Mouse (Mus musculus): ENCODE measurements around the gene Obp2b. TPM values are rescaled to one million over a fixed set of nuclear protein-coding genes. Genes with fewer than 3 reads are reported as not detected.

Gene Obp2b
- total RNA-seq, 2 experiments from 2014 or later: not detected

DNA sequence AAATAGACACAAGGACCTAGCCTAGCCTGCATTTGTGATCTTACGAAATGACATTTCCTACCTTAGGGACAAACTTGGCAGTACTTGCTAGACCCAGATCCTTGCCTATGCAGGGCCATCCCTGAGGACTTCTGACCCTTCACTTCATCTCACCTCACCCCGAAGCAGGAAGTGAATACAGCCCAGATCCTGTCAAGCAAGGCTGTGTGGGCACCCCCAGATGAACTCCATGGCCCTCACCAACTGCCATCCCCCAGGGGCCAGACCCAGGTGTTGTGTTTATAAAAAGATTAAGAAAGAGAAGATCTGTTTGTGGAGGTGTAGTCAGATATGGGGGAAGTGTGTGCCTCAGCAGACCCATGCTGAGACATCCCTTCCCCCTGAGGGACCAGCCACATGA is 37.8 kb downstream of the Obp2b start:
- intact Hi-C loops (cut with DNase I): no loop called here
- DNase-seq (ENCODE audit: low spot score): no peak

- intact Hi-C loops (cut with DNase I): no loop called here
- DNase-seq (ENCODE audit: low spot score): no peak
Measured at GRCm38 (mm10) chr2:25775991-25776390, 39.2 kb downstream of the Obp2b start.

DNA sequence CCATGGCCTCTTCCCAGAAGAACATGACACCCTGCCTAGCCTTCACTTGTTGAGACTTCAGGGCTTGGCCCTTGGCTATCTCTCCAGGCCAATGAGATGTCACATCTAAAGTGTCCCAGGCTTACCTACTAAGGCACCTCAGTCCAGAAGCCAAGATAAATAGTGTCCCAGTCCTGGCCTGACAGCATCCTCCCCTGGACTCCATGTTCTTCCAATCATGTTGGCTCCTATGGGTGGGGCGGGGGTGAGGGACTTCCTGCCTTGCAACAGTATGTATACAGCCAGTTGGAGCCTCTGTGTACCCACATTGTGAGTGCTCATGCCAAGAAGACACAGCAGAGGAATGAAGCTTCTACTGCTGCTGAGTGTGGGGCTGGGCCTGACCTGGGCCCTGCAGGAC is 39.9 kb downstream of the Obp2b start, which contains the start of gene Lcn11:
TSS of gene Lcn11 (plus strand) at position 301 of the 400 bp plus-strand sequence.
- no peak for DNase-seq (ENCODE audit: low spot score)

DNA sequence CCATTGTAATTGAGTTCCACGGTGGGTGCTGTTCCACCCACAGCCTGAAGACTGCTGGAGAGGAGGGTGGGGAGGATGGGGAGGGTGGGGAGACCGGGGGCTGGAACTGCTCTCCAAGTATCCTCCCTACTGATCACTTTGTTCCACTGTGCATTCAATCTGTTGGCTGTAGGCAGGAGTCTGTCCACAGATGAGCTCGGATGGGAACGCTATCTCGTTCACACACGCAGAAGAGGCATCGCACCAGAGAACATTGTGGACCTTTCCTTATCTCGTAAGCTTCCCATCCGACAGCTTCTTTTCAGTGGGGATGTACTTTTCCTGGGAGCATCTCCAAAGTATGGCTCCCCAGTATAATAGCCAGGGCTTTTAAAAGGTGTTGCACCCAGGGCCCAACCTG is 42.3 kb downstream of the Obp2b start:
- DNase-seq (ENCODE audit: low spot score): no peak
- intact Hi-C loops (cut with DNase I): no loop called here

More for the DNA sequence above, 39.9 kb downstream of the Obp2b start, which contains the start of gene Lcn11:
- intact Hi-C loops (cut with DNase I): no loop called here

- intact Hi-C loops (cut with DNase I): no loop called here
Measured at GRCm38 (mm10) chr2:25780921-25781320, 44.1 kb downstream of the Obp2b start.

DNA sequence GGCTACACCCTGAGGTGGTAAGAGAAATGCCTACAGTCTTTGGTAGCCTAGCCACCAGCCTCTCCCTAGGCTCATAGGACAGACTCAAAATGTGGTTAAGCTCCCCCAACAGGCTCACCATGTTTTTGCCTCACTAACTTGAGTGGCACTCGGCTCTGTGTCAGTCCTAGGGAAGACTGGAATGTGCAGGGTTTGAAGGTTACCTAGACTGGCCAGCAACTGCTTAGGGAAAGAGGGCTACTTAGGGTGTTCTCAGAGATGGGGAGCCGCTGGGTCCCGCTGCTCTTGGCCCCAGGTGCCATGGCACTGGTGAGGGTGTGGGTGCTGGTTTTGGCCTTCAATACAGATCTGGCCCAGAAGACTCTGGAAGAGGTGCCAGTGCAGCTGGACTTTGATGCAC is 45.1 kb downstream of the Obp2b start, which contains the start of gene Gm13539:
TSS of gene Gm13539 (plus strand) at position 301 of the 400 bp plus-strand sequence.
- intact Hi-C loops (cut with DNase I): no loop called here
- DNase-seq (ENCODE audit: low spot score): no peak

More at GRCm38 (mm10) chr2:25780921-25781320, 44.1 kb downstream of the Obp2b start:
- DNase-seq (ENCODE audit: low spot score): no peak

GRCm38 (mm10) chr2:25785573-25786322 is 48.9 kb downstream of the Obp2b start:
- intact Hi-C loops (cut with DNase I): no loop called here
- DNase-seq (ENCODE audit: low spot score): no peak

DNA sequence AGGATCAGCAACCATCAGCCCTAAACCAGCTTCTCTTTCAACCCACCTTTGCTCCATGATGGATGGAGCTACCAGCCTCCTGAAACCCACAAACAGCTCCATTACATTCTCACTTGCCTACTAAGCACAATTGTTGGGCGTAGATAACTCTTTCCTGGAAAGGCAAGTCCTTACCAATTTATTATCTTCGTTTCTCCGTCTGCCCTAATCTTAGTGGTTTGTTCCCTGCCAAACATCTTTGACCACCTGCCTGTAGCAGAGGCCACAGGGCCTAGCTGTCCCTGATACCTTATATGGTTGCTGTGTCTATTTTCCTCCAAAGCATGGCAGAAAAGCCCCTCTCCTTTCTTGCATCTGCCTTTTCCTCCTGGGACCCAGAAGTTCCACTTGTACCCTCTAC is 52.3 kb downstream of the Obp2b start:
- DNase-seq (ENCODE audit: low spot score): no peak

More for the DNA sequence above, 52.3 kb downstream of the Obp2b start:
- intact Hi-C loops (cut with DNase I): no loop called here

Other genes with a start within 250 kb of the Obp2b start
- gene Lcn12, start 243.1 kb upstream of the Obp2b start, total RNA-seq (2021): not detected
- gene Fbxw5, start 236.3 kb upstream of the Obp2b start, total RNA-seq (2021): 10 to 100 TPM; 85.7 to 91.2 TPM
- gene C8g, start 235.3 kb upstream of the Obp2b start, total RNA-seq (2021): under 1 TPM; 0.73 to 0.75 TPM
- gene Traf2, start 190.1 kb upstream of the Obp2b start, total RNA-seq (2021): 10 to 100 TPM; 15.4 to 17.3 TPM
- gene Edf1, start 179.2 kb upstream of the Obp2b start, total RNA-seq (2021): 100 to 1,000 TPM; 209 to 218 TPM
- 1 to 10 TPM; 1.3 to 3.2 TPM for gene Mamdc4, start 162.2 kb upstream of the Obp2b start, total RNA-seq (2021)
- gene Phpt1, start 161.8 kb upstream of the Obp2b start, total RNA-seq (2021): 10 to 100 TPM; 63.0 to 70.0 TPM
- under 1 TPM; 0.08 to 0.10 TPM for gene Ajm1, start 155.3 kb upstream of the Obp2b start, total RNA-seq (2021)
- gene Rabl6, start 128.5 kb upstream of the Obp2b start, total RNA-seq (2021): 10 to 100 TPM; 61.8 to 66.1 TPM
- not detected for gene Ccdc183, start 119.3 kb upstream of the Obp2b start, total RNA-seq (2021)
- gene Tmem141, start 115.0 kb upstream of the Obp2b start, total RNA-seq (2021): 10 to 100 TPM; 27.9 to 31.6 TPM
- 1 to 10 TPM; 4.8 to 5.8 TPM for gene Fcna, start 109.0 kb upstream of the Obp2b start, total RNA-seq (2021)
- under 1 TPM; 0.73 to 0.99 TPM for gene Lcn8, start 83.9 kb upstream of the Obp2b start, total RNA-seq (2021)
- gene Lcn5, start 79.1 kb upstream of the Obp2b start, total RNA-seq (2021): not detected
- gene Lcn6, start 60.2 kb upstream of the Obp2b start, total RNA-seq (2021): not detected
- not detected for gene Lcn10, start 54.3 kb upstream of the Obp2b start, total RNA-seq (2021)
- not detected for gene Obp2a, start 37.0 kb upstream of the Obp2b start, total RNA-seq (2021)
- gene Bmyc, start 30.3 kb upstream of the Obp2b start, total RNA-seq (2021): 10 to 100 TPM in 1 of 2 experiments, 1 to 10 TPM in 1; 9.7 to 13.7 TPM
- gene Lcn3, start 28.6 kb downstream of the Obp2b start, total RNA-seq (2021): not detected
- not detected for gene Lcn11, start 40.0 kb downstream of the Obp2b start, total RNA-seq (2021)
- not detected for gene Gm13539, start 45.2 kb downstream of the Obp2b start, total RNA-seq (2021)
- not detected for gene Glt6d1, start 78.8 kb downstream of the Obp2b start, total RNA-seq (2021)
- gene Lcn9, start 86.1 kb downstream of the Obp2b start, total RNA-seq (2021): not detected
- not detected for gene Sohlh1, start 110.2 kb downstream of the Obp2b start, total RNA-seq (2021)
- gene Kcnt1, start 126.7 kb downstream of the Obp2b start, total RNA-seq (2021): under 1 TPM; 0.25 to 0.36 TPM
- 10 to 100 TPM; 34.2 to 36.2 TPM for gene Camsap1, start 246.3 kb downstream of the Obp2b start, total RNA-seq (2021)